Mouse (Mus musculus): ENCODE measurements around the gene Gm3752.
"Not testable (repeated sequence)": the region's sequence is repeated elsewhere in the genome, so short reads cannot be mapped to it uniquely, and the experiment has no call there.

The Gm3752 gene

DNA sequence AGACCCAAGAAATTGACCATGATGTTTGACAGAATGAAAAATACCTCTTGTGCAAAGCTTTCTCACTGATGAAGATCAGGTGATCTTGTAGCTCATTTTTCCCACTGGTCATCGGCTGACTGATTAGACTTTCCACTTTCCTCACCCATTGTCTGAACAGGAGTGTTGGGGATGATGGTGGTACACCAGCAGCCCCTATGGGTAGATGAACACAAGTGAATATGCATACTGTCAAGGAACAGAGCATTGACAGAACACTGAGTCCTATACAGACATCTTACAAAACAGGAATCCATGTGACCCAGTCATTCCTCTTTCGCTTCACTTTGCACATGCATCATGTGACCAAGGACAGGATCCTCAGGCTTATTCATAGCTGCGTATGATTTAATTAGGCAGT lies at the start of gene Gm3752:
TSS of gene Gm3752 (minus strand) at position 101 of the 400 bp plus-strand sequence.
- CTCF ChIA-PET, result not testable (repeated sequence)

DNA sequence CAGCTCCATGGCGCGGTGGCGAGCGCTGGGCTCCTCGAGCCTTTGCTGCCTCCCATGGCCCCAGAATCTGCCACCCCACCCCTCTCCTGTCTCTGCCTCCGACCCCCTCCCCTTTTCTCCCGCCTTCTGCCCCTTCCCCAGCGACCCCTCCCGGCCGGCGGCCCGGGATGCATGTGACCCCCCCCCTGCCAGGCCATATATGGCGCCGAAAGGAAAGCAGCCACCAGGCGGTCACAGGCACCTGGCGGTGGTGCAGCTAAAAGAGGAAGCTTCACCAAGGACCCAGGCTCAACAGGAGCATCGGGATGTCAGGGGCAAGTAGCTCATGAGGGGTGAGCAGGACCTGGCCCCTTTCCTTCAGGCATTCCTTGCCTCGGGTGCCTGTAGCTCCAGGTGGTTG lies 5.2 kb upstream of the Gm3752 start:
- CTCF ChIA-PET, result not testable (repeated sequence)

DNA sequence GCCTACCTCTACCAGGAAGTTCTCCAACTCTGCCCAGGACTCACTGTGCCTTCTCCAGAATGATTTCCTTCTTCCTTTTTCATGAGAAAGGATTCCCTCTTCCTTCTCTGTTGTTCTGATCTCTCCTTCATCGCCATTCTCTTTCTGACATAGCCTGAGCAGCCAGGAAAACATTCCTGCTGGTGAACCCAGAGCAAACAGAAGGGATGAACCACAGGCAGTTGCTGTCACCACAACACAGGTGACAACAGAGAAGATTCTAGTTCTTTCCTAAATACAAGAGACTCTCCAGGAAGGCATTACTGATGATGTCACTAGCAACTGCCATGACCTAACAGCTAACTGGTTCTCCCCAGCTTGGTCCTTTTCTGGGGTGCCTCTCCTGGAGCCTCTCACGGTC lies 32.7 kb downstream of the Gm3752 start, which contains the start of gene Gm3755:
TSS of gene Gm3755 (minus strand) at position 101 of the 400 bp plus-strand sequence.
- CTCF ChIA-PET, result not testable (repeated sequence)

DNA sequence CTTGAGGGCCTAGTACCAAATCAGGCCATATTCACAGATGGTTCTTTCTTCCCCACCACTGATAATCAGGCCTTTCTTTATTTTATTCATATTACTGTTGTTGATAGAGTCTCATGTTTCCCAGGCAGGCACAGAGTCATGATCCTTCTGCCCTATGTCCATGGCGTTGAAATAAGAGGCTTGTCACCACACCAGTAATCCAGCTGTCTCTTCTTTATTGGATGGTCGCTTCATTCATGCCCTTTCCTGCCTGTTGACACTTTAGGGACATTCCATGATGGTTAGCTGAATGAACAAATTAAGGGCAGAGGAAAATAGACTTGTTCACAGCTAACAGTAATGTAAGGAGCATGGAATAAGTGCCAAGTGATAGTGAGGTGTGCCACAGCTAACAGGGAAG lies 61.1 kb downstream of the Gm3752 start:
- CTCF ChIA-PET, result not testable (repeated sequence)

All from spleen, embryonic (tissue).